Mouse (Mus musculus) liver, adult (tissue): ENCODE measurements around the gene Tmed9.

ENCODE experiments used
- GATA4 ChIP-seq: IDR thresholded peaks from 2 replicates; pipeline ENCODE4 v1.6.1; 2014; ENCODE audit warnings: mild to moderate bottlenecking, low read length; ENCODE audit not compliant: insufficient replicate concordance

The Tmed9 gene

DNA sequence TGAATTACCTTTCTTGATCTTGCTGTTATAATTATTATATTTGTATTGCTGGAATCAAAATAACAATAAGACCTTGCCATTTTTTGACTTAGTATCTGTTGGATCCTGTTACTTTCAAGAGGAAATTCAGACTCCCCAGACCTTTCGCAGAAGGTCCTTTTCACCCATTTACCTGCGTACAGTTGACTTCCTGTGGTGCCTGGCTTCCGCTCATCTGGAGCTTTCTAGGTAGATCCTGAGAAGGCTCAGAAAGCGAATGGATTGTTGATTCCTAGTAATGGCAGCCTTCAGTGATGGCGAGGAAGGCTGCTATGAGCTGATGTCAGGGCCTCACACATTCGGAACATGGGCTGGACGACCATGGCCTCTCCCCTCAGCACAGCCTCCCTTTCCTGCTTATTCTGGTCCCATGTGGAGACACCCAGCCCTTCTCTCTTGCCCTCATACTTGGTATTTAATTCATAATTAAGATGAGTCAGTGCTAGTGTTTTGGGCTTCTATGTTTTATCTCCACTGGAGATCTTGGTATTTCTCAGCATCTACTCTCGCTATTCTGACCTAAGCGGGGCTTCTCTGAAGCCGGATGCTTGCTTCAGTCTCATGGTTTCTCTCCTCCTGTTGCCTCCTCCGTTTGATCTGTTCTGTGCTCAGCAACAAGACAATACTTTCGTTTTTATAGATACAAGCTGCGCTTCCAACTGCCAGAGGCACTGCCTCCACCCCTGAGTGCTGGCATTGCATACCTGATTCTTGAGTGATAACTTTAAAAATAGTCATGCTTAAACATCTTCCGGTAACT lies 62.9 kb downstream of the Tmed9 start:
- TF ChIP-seq GATA4: no peak

DNA sequence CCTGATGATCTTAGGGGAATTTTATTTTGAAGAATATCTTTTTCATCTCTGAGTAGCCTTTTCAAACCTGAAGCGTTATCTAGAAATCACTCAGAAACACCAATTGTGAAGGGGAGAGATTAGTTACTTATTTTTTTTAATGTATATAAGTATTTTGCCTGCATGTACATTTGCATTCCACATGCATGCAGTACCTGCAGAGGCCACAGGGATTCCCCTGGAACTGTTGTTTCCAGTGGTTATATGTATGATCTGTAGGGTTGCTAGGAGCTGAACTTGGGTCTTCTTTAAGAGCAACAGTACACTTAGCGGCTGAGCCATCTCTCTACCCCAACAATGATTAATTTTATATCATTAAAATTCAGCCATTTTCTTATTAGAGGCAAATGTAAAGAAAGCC lies 71.0 kb downstream of the Tmed9 start:
- no peak for TF ChIP-seq GATA4
